Mouse (Mus musculus): ENCODE data around the gene Xpr1. TPM values are rescaled to one million over a fixed set of nuclear protein-coding genes. Genes with fewer than 3 reads are reported as not detected.
A peak's percentile ranks its signal among the peaks of the same experiment; 100 is the strongest.

Xpr1 gene
- polyA plus RNA-seq, 1 experiment from 2014 or later, result 29.3 TPM

DNA sequence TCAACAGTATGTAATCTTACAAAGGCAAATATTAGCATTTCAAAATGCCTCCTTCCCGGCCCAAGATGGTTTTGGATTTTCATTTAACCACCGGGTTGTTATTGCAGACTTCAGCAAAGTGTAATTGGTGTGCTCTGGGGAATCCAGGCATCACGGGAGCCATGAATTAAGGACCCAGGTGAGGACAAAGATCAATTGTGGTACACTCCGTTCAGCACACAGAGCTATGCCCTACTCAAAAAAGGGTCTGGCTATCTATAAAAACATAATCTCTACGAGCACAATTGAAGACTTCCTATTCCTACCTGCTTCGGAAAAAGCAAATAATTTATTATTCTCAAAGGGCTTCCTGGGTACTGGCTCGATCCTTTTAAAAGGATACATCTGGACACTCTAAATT lies 22.3 kb upstream of the Xpr1 start:
- 75% methylated on average over 7 of the region's 7 CpGs for WGBS
- Histone ChIP-seq H3K36me3 (ENCODE audit: control insufficient read depth, insufficient read depth, low read length) (no peaks in the 10 kb centered on the region), H3K9me3 (ENCODE audit: control insufficient read depth, low read length) (no peaks in the 10 kb centered on the region), H3K27me3 (ENCODE audit: control insufficient read depth, insufficient read depth, low read length) (no peaks in the 10 kb centered on the region), H3K4me3 (ENCODE audit: low read depth, low read length) (no peak overlapping the region), H3K4me2 (replicated peaks; ENCODE audit: low read depth, low read length) (no peak overlapping the region), H3K4me1 (replicated peaks; ENCODE audit: control insufficient read depth, insufficient read depth, low read length) (no peaks in the 10 kb centered on the region), H3K27ac (ENCODE audit: low read depth, low read length) (no peak overlapping the region), H3K9ac (ENCODE audit: low read depth, low read length) (no peak overlapping the region)
- DNase-seq (ENCODE audit: low spot score), result no peak
- ATAC-seq (ENCODE audit: low FRiP score), result no peak

DNA sequence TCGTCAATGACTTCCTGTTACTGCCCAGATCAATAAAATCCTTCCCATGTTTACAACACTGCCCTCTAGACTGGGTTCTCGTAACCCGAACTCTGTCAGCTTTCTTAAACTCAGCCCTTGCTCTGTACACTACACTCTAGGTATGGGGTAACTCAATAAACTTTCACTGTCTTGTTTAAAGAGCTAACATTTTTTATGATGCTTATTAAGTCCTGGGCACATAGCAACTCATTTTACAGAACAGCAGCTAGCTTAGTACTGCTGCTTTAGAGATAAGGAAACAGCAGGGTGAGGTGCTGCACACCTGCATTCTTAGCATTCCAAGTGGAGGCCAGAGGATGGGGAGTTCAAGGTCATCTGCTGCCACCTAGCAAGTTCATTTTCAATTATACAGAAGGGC lies 21.3 kb upstream of the Xpr1 start:
- Histone ChIP-seq H3K27me3 (ENCODE audit: control insufficient read depth, insufficient read depth, low read length) (no peaks in the 10 kb centered on the region), H3K4me1 (replicated peaks; ENCODE audit: control insufficient read depth, insufficient read depth, low read length) (no peaks in the 10 kb centered on the region), H3K9me3 (ENCODE audit: control insufficient read depth, low read length) (no peaks in the 10 kb centered on the region), H3K4me3 (ENCODE audit: low read depth, low read length) (no peak overlapping the region), H3K36me3 (ENCODE audit: control insufficient read depth, insufficient read depth, low read length) (no peaks in the 10 kb centered on the region), H3K27ac (ENCODE audit: low read depth, low read length) (no peak overlapping the region), H3K9ac (ENCODE audit: low read depth, low read length) (no peak overlapping the region), H3K4me2 (replicated peaks; ENCODE audit: low read depth, low read length) (no peak overlapping the region)
- 59% methylated on average over 3 of the region's 3 CpGs for WGBS
- DNase-seq (ENCODE audit: low spot score) (no peak), ATAC-seq (ENCODE audit: low FRiP score) (no peak)

DNA sequence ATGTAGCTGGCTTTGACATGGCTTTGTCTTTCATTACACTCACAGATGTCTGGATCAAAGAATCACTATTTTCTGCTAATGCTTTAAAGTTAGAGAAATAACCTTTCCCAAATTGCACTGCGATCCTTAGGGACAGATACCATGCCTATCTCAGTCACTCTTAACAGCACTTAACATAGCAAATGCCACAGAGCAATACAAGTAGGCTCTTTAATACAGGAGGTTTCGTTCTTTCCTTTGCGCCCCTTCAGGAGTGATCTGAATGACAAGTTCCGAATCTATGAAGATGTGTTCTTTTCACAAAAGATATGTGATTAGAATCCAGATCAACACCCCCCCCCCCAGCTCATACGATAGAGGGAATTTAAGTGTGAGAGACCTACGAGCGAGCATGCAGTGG lies 12.1 kb upstream of the Xpr1 start:
- no peak for DNase-seq (ENCODE audit: low spot score)
- Histone ChIP-seq H3K27ac (ENCODE audit: low read depth, low read length) (no peak overlapping the region), H3K36me3 (ENCODE audit: control insufficient read depth, insufficient read depth, low read length) (no peaks in the 10 kb centered on the region), H3K4me3 (ENCODE audit: low read depth, low read length) (no peak overlapping the region), H3K9me3 (ENCODE audit: control insufficient read depth, low read length) (no peaks in the 10 kb centered on the region), H3K27me3 (ENCODE audit: control insufficient read depth, insufficient read depth, low read length) (no peaks in the 10 kb centered on the region), H3K4me2 (replicated peaks; ENCODE audit: low read depth, low read length) (no peak overlapping the region), H3K9ac (ENCODE audit: low read depth, low read length) (no peak overlapping the region), H3K4me1 (replicated peaks; ENCODE audit: control insufficient read depth, insufficient read depth, low read length) (no peaks in the 10 kb centered on the region)
- ATAC-seq (ENCODE audit: low FRiP score), result no peak
- WGBS, result 88% methylated on average over 7 of the region's 7 CpGs

DNA sequence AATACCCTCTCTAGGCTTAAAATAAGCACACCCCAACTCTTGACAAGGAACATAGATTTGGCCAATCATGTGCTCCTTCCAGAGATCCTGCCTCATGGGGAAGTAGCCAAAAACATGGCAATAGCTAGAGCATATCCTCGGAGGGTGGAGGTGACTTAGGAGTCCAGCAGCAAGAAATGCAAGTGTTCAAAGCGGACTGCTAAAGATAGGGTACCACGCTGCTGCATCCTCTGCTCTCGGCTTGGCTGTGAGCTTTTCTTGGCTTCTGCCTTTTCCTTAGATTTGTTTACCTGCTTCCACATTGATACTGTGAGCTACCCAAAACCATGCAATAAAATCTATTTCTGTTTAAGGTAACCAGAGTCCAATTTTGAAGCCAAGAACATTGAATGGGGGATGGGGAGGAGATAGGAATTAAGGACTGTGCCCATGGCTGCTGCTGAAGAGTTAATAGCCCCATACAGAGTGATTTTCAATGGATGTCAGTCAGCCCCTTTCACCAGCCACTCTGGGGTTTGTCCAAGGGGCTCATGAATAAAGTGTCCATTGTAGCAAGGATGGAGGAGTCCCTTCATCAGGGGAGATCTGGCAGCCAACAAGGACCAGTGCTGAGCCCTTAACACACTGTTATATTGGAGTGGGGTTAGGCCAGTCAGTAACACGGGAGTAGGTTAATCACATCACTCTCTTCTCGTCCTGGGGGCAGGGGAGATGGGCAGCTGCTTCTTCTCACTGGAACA lies 10.1 kb upstream of the Xpr1 start:
- Histone ChIP-seq H3K27ac (ENCODE audit: low read depth, low read length) (no peak overlapping the region), H3K4me3 (ENCODE audit: low read depth, low read length) (no peak overlapping the region), H3K9ac (ENCODE audit: low read depth, low read length) (no peak overlapping the region), H3K4me2 (replicated peaks; ENCODE audit: low read depth, low read length) (no peak overlapping the region), H3K36me3 (ENCODE audit: control insufficient read depth, insufficient read depth, low read length) (no peaks in the 10 kb centered on the region), H3K27me3 (ENCODE audit: control insufficient read depth, insufficient read depth, low read length) (no peaks in the 10 kb centered on the region), H3K4me1 (replicated peaks; ENCODE audit: control insufficient read depth, insufficient read depth, low read length) (no peaks in the 10 kb centered on the region), H3K9me3 (ENCODE audit: control insufficient read depth, low read length) (no peaks in the 10 kb centered on the region)
- peak; percentile 87 for ATAC-seq (ENCODE audit: low FRiP score)
- peak; percentile 57 for DNase-seq (ENCODE audit: low spot score)
- 44% methylated on average over 6 of the region's 6 CpGs for WGBS

DNA sequence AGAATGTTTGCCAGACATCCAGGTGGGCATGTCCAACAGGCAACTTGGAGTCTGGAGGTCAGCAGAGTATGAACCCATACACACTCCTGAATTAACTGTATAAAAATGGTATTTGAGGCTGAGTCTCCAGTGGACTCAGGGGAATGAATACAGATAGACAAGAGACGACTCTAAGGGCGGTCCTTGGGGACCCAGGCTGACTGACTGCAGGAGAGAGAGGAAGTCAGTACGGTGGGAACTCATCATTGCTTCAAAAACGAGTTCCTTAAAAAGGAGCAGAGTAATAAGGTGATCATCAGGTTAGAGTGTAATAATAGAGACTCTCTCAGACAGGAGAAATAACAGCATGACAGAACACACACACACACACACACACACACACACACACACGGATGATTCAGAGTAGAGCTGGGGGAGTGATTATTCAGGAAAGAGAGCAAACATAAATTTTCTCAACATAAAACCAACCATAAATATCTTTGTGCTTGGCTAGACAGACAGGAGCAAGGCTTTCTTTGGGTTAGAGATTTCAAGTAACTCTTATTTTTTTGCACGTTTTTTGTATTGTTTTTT lies 8.6 kb upstream of the Xpr1 start:
- WGBS, result 53% methylated on average over 6 of the region's 6 CpGs
- no peaks in the 10 kb centered on the region for H3K9me3 ChIP-seq (ENCODE audit: control insufficient read depth, low read length)
- no peaks in the 10 kb centered on the region for H3K36me3 ChIP-seq (ENCODE audit: control insufficient read depth, insufficient read depth, low read length)
- no peak overlapping the region for H3K4me3 ChIP-seq (ENCODE audit: low read depth, low read length)
- H3K4me1 ChIP-seq (replicated peaks; ENCODE audit: control insufficient read depth, insufficient read depth, low read length), result no peaks in the 10 kb centered on the region
- H3K4me2 ChIP-seq (replicated peaks; ENCODE audit: low read depth, low read length), result no peak overlapping the region
- no peak overlapping the region for H3K9ac ChIP-seq (ENCODE audit: low read depth, low read length)
- no peaks in the 10 kb centered on the region for H3K27me3 ChIP-seq (ENCODE audit: control insufficient read depth, insufficient read depth, low read length)
- ATAC-seq (ENCODE audit: low FRiP score) (no peak), DNase-seq (ENCODE audit: low spot score) (no peak)
- no peak overlapping the region for H3K27ac ChIP-seq (ENCODE audit: low read depth, low read length)

DNA sequence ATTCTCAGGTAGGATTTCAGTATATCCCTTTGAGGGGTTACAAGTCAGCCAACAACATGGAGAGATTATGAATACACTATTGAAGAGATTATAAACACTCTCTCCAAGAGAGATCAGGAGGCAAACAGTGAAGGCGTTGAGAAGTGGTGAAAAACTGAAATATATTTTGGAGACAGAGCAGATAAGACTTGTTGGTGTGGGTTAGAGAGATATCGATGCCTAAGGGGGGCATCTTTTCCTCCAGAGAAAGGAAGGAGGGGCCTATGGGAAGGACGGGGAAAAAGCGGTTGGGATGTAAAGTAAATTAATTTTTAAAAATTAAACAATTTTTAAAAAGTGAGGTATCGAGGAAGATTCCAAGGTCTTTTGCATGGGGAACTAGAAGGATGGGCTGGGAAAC lies 8.1 kb upstream of the Xpr1 start:
- no peaks in the 10 kb centered on the region for H3K36me3 ChIP-seq (ENCODE audit: control insufficient read depth, insufficient read depth, low read length)
- no peaks in the 10 kb centered on the region for H3K9me3 ChIP-seq (ENCODE audit: control insufficient read depth, low read length)
- no peak overlapping the region for H3K9ac ChIP-seq (ENCODE audit: low read depth, low read length)
- no peak overlapping the region for H3K4me3 ChIP-seq (ENCODE audit: low read depth, low read length)
- ATAC-seq (ENCODE audit: low FRiP score), result no peak
- WGBS, result 94% methylated on average over 5 of the region's 5 CpGs
- H3K27me3 ChIP-seq (ENCODE audit: control insufficient read depth, insufficient read depth, low read length), result no peaks in the 10 kb centered on the region
- no peak for DNase-seq (ENCODE audit: low spot score)
- H3K4me2 ChIP-seq (replicated peaks; ENCODE audit: low read depth, low read length), result no peak overlapping the region
- H3K27ac ChIP-seq (ENCODE audit: low read depth, low read length), result no peak overlapping the region
- no peaks in the 10 kb centered on the region for H3K4me1 ChIP-seq (replicated peaks; ENCODE audit: control insufficient read depth, insufficient read depth, low read length)

DNA sequence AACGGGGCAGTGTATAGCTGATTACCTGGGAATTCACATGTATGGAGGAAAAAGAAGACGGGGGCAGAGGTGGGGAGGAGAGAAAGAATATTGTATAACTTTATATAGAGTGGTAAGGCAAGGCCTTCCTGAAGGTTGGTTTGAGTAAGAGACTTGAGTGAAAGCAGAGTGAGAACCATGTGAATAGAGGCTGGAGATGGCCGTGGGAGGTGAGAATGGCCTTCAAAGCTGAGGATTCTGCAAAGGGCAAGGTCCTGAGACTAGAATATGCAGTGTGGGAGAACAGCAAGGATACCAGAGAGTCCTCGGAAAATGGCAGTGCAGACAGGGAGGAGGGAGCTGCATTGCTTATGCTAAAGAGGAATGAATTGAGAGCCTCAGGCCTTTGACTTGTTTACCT lies 6.6 kb upstream of the Xpr1 start:
- Histone ChIP-seq H3K27me3 (ENCODE audit: control insufficient read depth, insufficient read depth, low read length) (no peaks in the 10 kb centered on the region), H3K9me3 (ENCODE audit: control insufficient read depth, low read length) (no peaks in the 10 kb centered on the region), H3K27ac (ENCODE audit: low read depth, low read length) (no peak overlapping the region), H3K4me1 (replicated peaks; ENCODE audit: control insufficient read depth, insufficient read depth, low read length) (no peaks in the 10 kb centered on the region), H3K9ac (ENCODE audit: low read depth, low read length) (no peak overlapping the region), H3K4me2 (replicated peaks; ENCODE audit: low read depth, low read length) (no peak overlapping the region), H3K36me3 (ENCODE audit: control insufficient read depth, insufficient read depth, low read length) (no peaks in the 10 kb centered on the region), H3K4me3 (ENCODE audit: low read depth, low read length) (no peak overlapping the region)
- ATAC-seq (ENCODE audit: low FRiP score) (no peak), DNase-seq (ENCODE audit: low spot score) (no peak)
- WGBS, result 77% methylated on average over 4 of the region's 4 CpGs

DNA sequence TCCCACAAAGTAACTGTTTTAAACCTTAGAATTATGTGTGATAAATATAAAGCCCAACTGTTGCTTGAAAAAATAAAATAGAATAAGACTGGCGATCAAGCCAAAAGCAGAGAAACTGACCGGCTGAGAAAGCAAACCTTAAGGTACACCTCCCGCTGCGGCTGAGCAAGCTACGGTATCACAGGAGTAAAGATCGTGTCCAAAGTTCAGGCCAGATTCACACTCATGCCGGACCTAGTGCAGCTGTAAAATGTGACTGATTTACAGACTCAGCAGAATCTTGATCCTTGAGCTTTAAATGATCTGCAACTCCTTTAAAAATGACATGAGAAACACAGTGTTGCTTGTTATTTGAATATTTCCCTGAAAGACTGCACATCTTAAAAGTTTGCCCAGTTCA lies 4.8 kb upstream of the Xpr1 start:
- H3K4me3 ChIP-seq (ENCODE audit: low read depth, low read length), result no peak overlapping the region
- H3K27me3 ChIP-seq (ENCODE audit: control insufficient read depth, insufficient read depth, low read length), result no peaks in the 10 kb centered on the region
- no peak overlapping the region for H3K27ac ChIP-seq (ENCODE audit: low read depth, low read length)
- H3K9ac ChIP-seq (ENCODE audit: low read depth, low read length), result no peak overlapping the region
- no peaks in the 10 kb centered on the region for H3K9me3 ChIP-seq (ENCODE audit: control insufficient read depth, low read length)
- no peaks in the 10 kb centered on the region for H3K4me1 ChIP-seq (replicated peaks; ENCODE audit: control insufficient read depth, insufficient read depth, low read length)
- no peak overlapping the region for H3K4me2 ChIP-seq (replicated peaks; ENCODE audit: low read depth, low read length)
- no peaks in the 10 kb centered on the region for H3K36me3 ChIP-seq (ENCODE audit: control insufficient read depth, insufficient read depth, low read length)
- ATAC-seq (ENCODE audit: low FRiP score), result no peak
- DNase-seq (ENCODE audit: low spot score), result no peak
- WGBS, result 91% methylated on average over 7 of the region's 7 CpGs

DNA sequence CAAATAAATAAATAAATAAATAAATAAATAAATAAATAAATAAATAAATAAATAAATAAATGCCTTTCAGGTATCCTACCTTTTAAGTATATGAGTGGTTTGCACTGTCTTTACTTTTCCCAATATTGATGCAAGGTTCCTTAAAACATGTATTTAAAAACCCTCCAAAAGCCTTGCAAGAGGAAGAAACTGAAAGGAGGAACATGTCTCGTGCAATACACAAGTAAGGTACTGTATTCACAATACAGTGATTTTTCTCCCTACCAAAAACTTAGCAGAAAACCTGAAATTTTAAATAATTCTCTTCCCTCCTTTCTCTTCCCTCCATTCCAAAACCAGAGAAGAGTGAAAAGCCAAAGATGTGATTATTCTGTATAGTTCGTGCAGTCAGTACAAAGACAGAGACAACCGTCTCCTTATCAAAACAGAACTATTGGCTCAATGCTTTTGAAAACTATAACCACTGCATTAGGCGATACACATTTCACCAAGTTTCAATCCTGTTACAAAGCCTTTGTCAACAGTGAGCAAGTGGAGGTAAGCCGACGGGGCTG lies 991 bp downstream of the Xpr1 start:
- peak overlapping the region; percentile 89 for H3K4me3 ChIP-seq (ENCODE audit: low read depth, low read length)
- no peak for ATAC-seq (ENCODE audit: low FRiP score)
- peak overlapping the region; percentile 84 for H3K9ac ChIP-seq (ENCODE audit: low read depth, low read length)
- WGBS, result 6% methylated on average over 6 of the region's 6 CpGs
- H3K4me1 ChIP-seq (replicated peaks; ENCODE audit: control insufficient read depth, insufficient read depth, low read length), result no peaks in the 10 kb centered on the region
- H3K36me3 ChIP-seq (ENCODE audit: control insufficient read depth, insufficient read depth, low read length), result no peaks in the 10 kb centered on the region
- peak overlapping the region; percentile 62 for H3K4me2 ChIP-seq (replicated peaks; ENCODE audit: low read depth, low read length)
- DNase-seq (ENCODE audit: low spot score), result no peak
- no peaks in the 10 kb centered on the region for H3K27me3 ChIP-seq (ENCODE audit: control insufficient read depth, insufficient read depth, low read length)
- no peaks in the 10 kb centered on the region for H3K9me3 ChIP-seq (ENCODE audit: control insufficient read depth, low read length)
- H3K27ac ChIP-seq (ENCODE audit: low read depth, low read length), result peak overlapping the region; percentile 92
